17 mouse cellular contexts compared by ENCODE assay signal in the genomic region with DNA sequence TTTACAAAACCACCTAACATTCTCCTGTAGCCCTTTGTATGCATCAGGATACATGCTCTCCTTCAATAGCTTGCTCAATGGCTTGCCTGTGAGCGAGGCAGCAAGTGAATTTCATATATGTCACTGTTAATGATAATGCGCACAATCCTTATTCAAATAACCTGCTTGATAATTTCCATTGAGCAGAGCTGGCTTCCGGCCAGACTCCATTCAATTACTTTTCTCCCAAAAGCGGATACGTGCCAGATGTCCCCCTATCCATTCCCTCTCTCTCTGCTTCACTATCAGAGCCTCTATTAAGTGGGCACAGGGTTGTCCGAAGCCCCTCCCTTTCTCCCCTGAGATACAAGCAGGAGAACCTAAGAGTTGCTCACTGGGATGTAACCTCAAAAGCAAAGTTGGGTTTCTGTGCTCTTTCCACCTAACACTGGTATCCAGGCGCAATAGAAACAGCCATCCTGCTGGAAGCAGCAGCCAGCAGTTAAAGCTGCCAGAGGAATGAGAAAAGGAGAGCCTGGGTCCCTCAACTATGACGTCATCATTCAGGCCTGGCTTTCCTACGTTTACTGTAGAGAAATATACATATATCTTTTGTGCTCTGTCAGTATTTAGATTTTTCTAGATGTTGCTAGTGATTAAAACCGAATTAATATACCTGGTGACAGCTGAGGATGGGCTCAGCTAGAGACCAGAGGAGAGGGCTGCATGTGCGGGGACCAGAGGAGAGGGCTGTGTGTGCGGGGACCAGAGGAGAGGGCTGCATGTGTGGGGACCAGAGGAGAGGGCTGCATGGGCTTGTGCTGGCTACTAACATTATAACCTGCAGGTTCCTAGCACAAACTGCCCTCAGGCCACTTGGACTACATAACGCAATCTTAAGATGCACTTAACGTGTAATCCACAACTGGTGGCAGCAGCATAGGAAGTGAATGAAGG. TPM values are rescaled to one million over a fixed set of nuclear protein-coding genes. Genes with fewer than 3 reads are reported as not detected.
DNase-seq lines count a peak whose midpoint lies in the region; ATAC-seq and TF ChIP-seq lines count a peak whose summit lies in the region.
"Had no signal": no experiment of that assay in that cellular context is flagged by ENCODE, and none has a peak within 500 bp of the region (broad histone marks: within the 10 kb centered on the region; RNA-seq: fewer than 3 reads in every experiment).

No protein-coding gene starts in this region.

- no peak for TF ChIP-seq EP300 in lung, postnatal 0 days (IDR thresholded peaks at IDR 0.05)

- no peaks in the 10 kb centered on the region for H3K27me3 ChIP-seq in intestine, embryonic 14.5 days (replicated peaks; ENCODE audit: control insufficient read depth, insufficient read depth, low read length)
- no peaks in the 10 kb centered on the region for H3K27me3 ChIP-seq in intestine, embryonic 16.5 days (replicated peaks; ENCODE audit: control insufficient read depth, insufficient read depth, low read length)
- no peaks in the 10 kb centered on the region for H3K27me3 ChIP-seq in forebrain, postnatal 0 days (ENCODE audit: insufficient read depth, low read length)
- H3K27me3 ChIP-seq in midbrain, embryonic 15.5 days (replicated peaks): no peaks in the 10 kb centered on the region
- H3K27me3 ChIP-seq in lung, postnatal 0 days (replicated peaks; ENCODE audit: insufficient read depth, low read length): no peaks in the 10 kb centered on the region
- H3K27me3 ChIP-seq: embryonic facial prominence, embryonic 15.5 days; kidney, embryonic 15.5 days had no signal

- TF ChIP-seq POLR2A in brain, embryonic 14.5 days (IDR thresholded peaks at IDR 0.05; ENCODE audit: borderline replicate concordance, extremely low read depth, insufficient read depth, insufficient read length, poor library complexity, severe bottlenecking): no peak

- intact Hi-C loops in gastrocnemius, postnatal 36 days (cut with DNase I): no loop called here

- no peak overlapping the region for H3K9ac ChIP-seq in intestine, embryonic 14.5 days (ENCODE audit: low read length)
- H3K9ac ChIP-seq in intestine, embryonic 16.5 days (ENCODE audit: low read depth, low read length): no peak overlapping the region
- H3K9ac ChIP-seq in forebrain, postnatal 0 days: no peak overlapping the region
- no peak overlapping the region for H3K9ac ChIP-seq in midbrain, embryonic 15.5 days
- no peak overlapping the region for H3K9ac ChIP-seq in lung, postnatal 0 days (replicated peaks; ENCODE audit: low read depth)
- H3K9ac ChIP-seq: embryonic facial prominence, embryonic 15.5 days; kidney, embryonic 15.5 days had no signal

- H3K27ac ChIP-seq in intestine, embryonic 14.5 days (ENCODE audit: low read depth): no peak overlapping the region
- no peak overlapping the region for H3K27ac ChIP-seq in intestine, embryonic 16.5 days (ENCODE audit: low read length)
- H3K27ac ChIP-seq in forebrain, postnatal 0 days (ENCODE audit: low read depth, low read length): 0 out of 2 replicates have a peak overlapping the region, but pooled peaks have one; percentile 15
- peak overlapping the region; percentile 42; the same call in 1 of the 2 replicates for H3K27ac ChIP-seq in midbrain, embryonic 15.5 days
- no peak overlapping the region for H3K27ac ChIP-seq in lung, postnatal 0 days (ENCODE audit: low read length)
- H3K27ac ChIP-seq: embryonic facial prominence, embryonic 15.5 days; kidney, embryonic 15.5 days had no signal

- no peaks in the 10 kb centered on the region for H3K9me3 ChIP-seq in intestine, embryonic 14.5 days (ENCODE audit: control insufficient read depth, low read length)
- H3K9me3 ChIP-seq in intestine, embryonic 16.5 days (ENCODE audit: control insufficient read depth, low read length): no peaks in the 10 kb centered on the region
- no peaks in the 10 kb centered on the region for H3K9me3 ChIP-seq in forebrain, postnatal 0 days (ENCODE audit: low read length)
- H3K9me3 ChIP-seq in midbrain, embryonic 15.5 days: no peaks in the 10 kb centered on the region
- no peaks in the 10 kb centered on the region for H3K9me3 ChIP-seq in lung, postnatal 0 days (ENCODE audit: low read length)
- H3K9me3 ChIP-seq: embryonic facial prominence, embryonic 15.5 days; kidney, embryonic 15.5 days had no signal

- DNase-seq in intestine, embryonic 14.5 days (ENCODE audit: low spot score): peak; percentile 47
- peak; percentile 91 for DNase-seq in brain, embryonic 14.5 days (ENCODE audit: low read depth)
- DNase-seq in forebrain, postnatal 0 days: peak; percentile 59
- no peak for DNase-seq in embryo, embryonic 10.5 days (ENCODE audit: low spot score)
- no peak for DNase-seq in gastrocnemius, postnatal 36 days
- DNase-seq in lung, postnatal 0 days (ENCODE audit: low spot score): no peak
- DNase-seq: adrenal gland, postnatal 36 days; cerebellum, adult 9-10 months; layer of hippocampus, postnatal 36 days; lung, adult 18-20 months; lung, postnatal 36 days; thymus, postnatal 14 days had no signal

- no peak overlapping the region for H3K4me3 ChIP-seq in intestine, embryonic 14.5 days (ENCODE audit: low read depth, low read length)
- no peak overlapping the region for H3K4me3 ChIP-seq in intestine, embryonic 16.5 days (ENCODE audit: low read length)
- H3K4me3 ChIP-seq in forebrain, postnatal 0 days (ENCODE audit: low read depth, low read length): no peak overlapping the region
- no peak overlapping the region for H3K4me3 ChIP-seq in midbrain, embryonic 15.5 days
- no peak overlapping the region for H3K4me3 ChIP-seq in lung, postnatal 0 days (ENCODE audit: low read depth, low read length)
- H3K4me3 ChIP-seq: embryonic facial prominence, embryonic 15.5 days; kidney, embryonic 15.5 days had no signal

- H3K36me3 ChIP-seq in intestine, embryonic 14.5 days (ENCODE audit: control insufficient read depth, insufficient read depth, low read length): no peaks in the 10 kb centered on the region
- H3K36me3 ChIP-seq in intestine, embryonic 16.5 days (ENCODE audit: control insufficient read depth, insufficient read depth, low read length): no peaks in the 10 kb centered on the region
- no peaks in the 10 kb centered on the region for H3K36me3 ChIP-seq in forebrain, postnatal 0 days (ENCODE audit: insufficient read depth)
- H3K36me3 ChIP-seq in midbrain, embryonic 15.5 days (replicated peaks): no peaks in the 10 kb centered on the region
- no peaks in the 10 kb centered on the region for H3K36me3 ChIP-seq in lung, postnatal 0 days (ENCODE audit: insufficient read depth, low read length)
- H3K36me3 ChIP-seq: embryonic facial prominence, embryonic 15.5 days had no signal

- no peak overlapping the region for H3K4me2 ChIP-seq in intestine, embryonic 14.5 days (ENCODE audit: low read length)
- H3K4me2 ChIP-seq in intestine, embryonic 16.5 days (ENCODE audit: low read depth, low read length): no peak overlapping the region
- no peak overlapping the region for H3K4me2 ChIP-seq in forebrain, postnatal 0 days (ENCODE audit: low read depth)
- H3K4me2 ChIP-seq in midbrain, embryonic 15.5 days: 0 out of 2 replicates have a peak overlapping the region, but pooled peaks have one; percentile 4
- H3K4me2 ChIP-seq in lung, postnatal 0 days (replicated peaks; ENCODE audit: low read depth, low read length): no peak overlapping the region
- H3K4me2 ChIP-seq: embryonic facial prominence, embryonic 15.5 days; kidney, embryonic 15.5 days had no signal

- WGBS in intestine, embryonic 14.5 days: 80% methylated on average over 14 of the region's 14 CpGs
- WGBS in intestine, embryonic 16.5 days: 78% methylated on average over 14 of the region's 14 CpGs
- WGBS in forebrain, postnatal 0 days: 42% methylated on average over 14 of the region's 14 CpGs
- WGBS in midbrain, embryonic 15.5 days: 49% methylated on average over 14 of the region's 14 CpGs
- 77% methylated on average over 14 of the region's 14 CpGs for WGBS in lung, postnatal 0 days

- ATAC-seq in intestine, embryonic 14.5 days (replicated peaks; ENCODE audit: low FRiP score, low TSS enrichment, low read depth): no peak
- ATAC-seq in intestine, embryonic 16.5 days: no peak
- ATAC-seq in forebrain, postnatal 0 days: 0 out of 2 replicates have a peak, but pooled peaks have one; percentile 40
- ATAC-seq in midbrain, embryonic 15.5 days (replicated peaks): no peak
- ATAC-seq in lung, postnatal 0 days: no peak

- no peaks in the 10 kb centered on the region for H3K4me1 ChIP-seq in intestine, embryonic 14.5 days (replicated peaks; ENCODE audit: control insufficient read depth, insufficient read depth, low read length)
- H3K4me1 ChIP-seq in intestine, embryonic 16.5 days (ENCODE audit: control insufficient read depth, insufficient read depth, low read length): no peaks in the 10 kb centered on the region
- peaks cover 7% of the 10 kb centered on the region for H3K4me1 ChIP-seq in forebrain, postnatal 0 days (ENCODE audit: insufficient read depth)
- H3K4me1 ChIP-seq in midbrain, embryonic 15.5 days: peaks cover 16% of the 10 kb centered on the region; the same call in 1 of the 2 replicates
- H3K4me1 ChIP-seq in lung, postnatal 0 days (ENCODE audit: insufficient read depth, low read depth, low read length): no peaks in the 10 kb centered on the region
- H3K4me1 ChIP-seq: embryonic facial prominence, embryonic 15.5 days; kidney, embryonic 15.5 days had no signal

- no peak for TF ChIP-seq CTCF in brain, embryonic 14.5 days (IDR thresholded peaks at IDR 0.05; ENCODE audit: borderline replicate concordance, extremely low read depth, insufficient read depth, insufficient read length)
- TF ChIP-seq CTCF in forebrain, postnatal 0 days (IDR thresholded peaks at IDR 0.05; ENCODE audit: low read depth): no peak
- no peak for TF ChIP-seq CTCF in lung, postnatal 0 days (IDR thresholded peaks at IDR 0.05)

RNA-seq across cellular contexts. Expression of a gene that starts 30.6 kb away (rescaled TPM):
- 13.4 and 15.7 TPM in 2 replicates for polyA plus RNA-seq in intestine, embryonic 14.5 days (2014; fragmentation: Nextera tagmentation; extraction: Ambion mirVana)
- 7.9 and 9.7 TPM in 2 replicates for polyA plus RNA-seq in intestine, embryonic 16.5 days (2015; fragmentation: Nextera tagmentation; extraction: Ambion mirVana)
- 3.8 and 6.0 TPM in 2 replicates for polyA plus RNA-seq in brain, embryonic 14.5 days (2012; rRNA removed)
- 3.3 and 3.4 TPM in 2 replicates for total RNA-seq in forebrain, postnatal 0 days (2014; rRNA removed)
- polyA plus RNA-seq in forebrain, postnatal 0 days (2015; fragmentation: Nextera tagmentation; extraction: Ambion mirVana): 3.3 and 3.7 TPM in 2 replicates
- polyA plus RNA-seq in midbrain, embryonic 15.5 days (2015; fragmentation: Nextera tagmentation; extraction: Ambion mirVana): 4.1 and 4.8 TPM in 2 replicates
- total RNA-seq in gastrocnemius, postnatal 36 days (2021): not detected
- polyA plus RNA-seq in lung, postnatal 0 days (2015; fragmentation: Nextera tagmentation; extraction: Ambion mirVana): 2.2 and 2.7 TPM in 2 replicates
- total RNA-seq: gastrocnemius, adult 8-10 months had no signal

RNA-seq across cellular contexts. Expression of a gene that starts 30.7 kb away (rescaled TPM):
- 59.9 and 61.8 TPM in 2 replicates for polyA plus RNA-seq in intestine, embryonic 14.5 days (2014; fragmentation: Nextera tagmentation; extraction: Ambion mirVana)
- polyA plus RNA-seq in intestine, embryonic 16.5 days (2015; fragmentation: Nextera tagmentation; extraction: Ambion mirVana): 39.0 and 43.9 TPM in 2 replicates
- 47.3 and 57.5 TPM in 2 replicates for polyA plus RNA-seq in brain, embryonic 14.5 days (2012; rRNA removed)
- 12.9 and 18.5 TPM in 2 replicates for total RNA-seq in forebrain, postnatal 0 days (2014; rRNA removed)
- 41.9 and 45.3 TPM in 2 replicates for polyA plus RNA-seq in forebrain, postnatal 0 days (2015; fragmentation: Nextera tagmentation; extraction: Ambion mirVana)
- polyA plus RNA-seq in midbrain, embryonic 15.5 days (2015; fragmentation: Nextera tagmentation; extraction: Ambion mirVana): 53.0 and 56.2 TPM in 2 replicates
- total RNA-seq in gastrocnemius, postnatal 36 days (2021): 1 to 10 TPM; 2.9 to 4.0 TPM
- 14.2 and 17.2 TPM in 2 replicates for polyA plus RNA-seq in lung, postnatal 0 days (2015; fragmentation: Nextera tagmentation; extraction: Ambion mirVana)

Comparison
In these comparisons a context has a peak if more than half of its experiments do, and no peak if none do; other contexts are left out.
1. DNase-seq: peak in intestine, embryonic 14.5 days (single experiment), brain, embryonic 14.5 days (single experiment) and forebrain, postnatal 0 days (single experiment); none in embryo, embryonic 10.5 days (single experiment), gastrocnemius, postnatal 36 days (0 of 2) and lung, postnatal 0 days (single experiment).
2. H3K27ac ChIP-seq: peak in forebrain, postnatal 0 days (single experiment) and midbrain, embryonic 15.5 days (single experiment); none in intestine, embryonic 14.5 days (single experiment), intestine, embryonic 16.5 days (single experiment) and lung, postnatal 0 days (single experiment).